Mouse (Mus musculus): ENCODE data around the gene Tmsb4x. TPM values are rescaled to one million over a fixed set of nuclear protein-coding genes. Genes with fewer than 3 reads are reported as not detected.
A peak's percentile ranks its signal among the peaks of the same experiment; 100 is the strongest.

Tmsb4x gene
- polyA plus RNA-seq, 1 experiment from 2014 or later = 1,856 TPM

DNA sequence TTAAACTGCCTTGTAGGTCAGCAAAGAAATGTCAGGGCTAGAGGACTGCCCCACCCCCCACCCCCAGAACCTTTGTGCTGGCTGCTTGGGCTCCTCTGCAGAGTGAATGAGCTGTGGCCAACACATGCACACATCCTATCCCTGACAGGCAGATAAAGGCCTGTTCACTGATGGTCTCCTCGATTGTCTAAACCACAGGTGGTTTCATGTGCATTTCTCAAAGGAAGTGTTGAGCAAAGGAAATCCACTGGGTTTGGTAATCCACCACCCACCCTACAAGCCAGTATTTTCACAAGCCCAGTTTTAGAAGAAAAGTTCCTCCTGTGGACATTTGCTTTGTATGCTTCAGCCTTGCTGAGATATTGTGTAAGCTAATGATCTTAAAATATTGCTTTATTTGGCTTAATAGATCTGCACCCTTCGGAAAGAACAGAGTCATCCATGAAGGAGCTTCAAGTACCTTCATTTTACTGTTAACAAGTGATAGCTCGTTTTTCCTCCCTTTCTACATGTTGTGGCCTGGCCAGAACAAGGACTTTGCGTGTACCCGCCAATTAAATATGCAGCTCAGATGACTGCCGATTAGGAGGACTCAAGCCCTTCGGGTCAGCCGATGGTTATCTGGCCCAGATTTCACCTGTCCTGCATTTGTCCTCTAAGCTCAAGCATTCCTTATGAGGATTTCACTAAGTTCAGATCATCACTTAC, 3.1 kb downstream of the Tmsb4x start:
- WGBS = 51% methylated on average over 8 of the region's 8 CpGs
- H3K4me1 ChIP-seq (replicated peaks; ENCODE audit: control insufficient read depth, insufficient read depth, low read length) = peaks cover 2% of the 10 kb centered on the region; the same call in 1 of the 2 replicates
- peaks cover 15% of the 10 kb centered on the region for H3K27me3 ChIP-seq (replicated peaks; ENCODE audit: control insufficient read depth, insufficient read depth, low read length)
- ATAC-seq (replicated peaks; ENCODE audit: low FRiP score) = 0 out of 2 replicates have a peak, but pooled peaks have one; percentile 37
- H3K27ac ChIP-seq (ENCODE audit: low read depth, low read length) = no peak overlapping the region
- H3K4me3 ChIP-seq (ENCODE audit: low read depth, low read length) = no peak overlapping the region
- H3K9ac ChIP-seq (ENCODE audit: low read depth, low read length) = no peak overlapping the region
- H3K36me3 ChIP-seq (ENCODE audit: control insufficient read depth, insufficient read depth, low read length) = no peaks in the 10 kb centered on the region
- no peak for DNase-seq (ENCODE audit: low spot score)
- no peak overlapping the region for H3K4me2 ChIP-seq
- no peaks in the 10 kb centered on the region for H3K9me3 ChIP-seq (ENCODE audit: control insufficient read depth, low read length)

DNA sequence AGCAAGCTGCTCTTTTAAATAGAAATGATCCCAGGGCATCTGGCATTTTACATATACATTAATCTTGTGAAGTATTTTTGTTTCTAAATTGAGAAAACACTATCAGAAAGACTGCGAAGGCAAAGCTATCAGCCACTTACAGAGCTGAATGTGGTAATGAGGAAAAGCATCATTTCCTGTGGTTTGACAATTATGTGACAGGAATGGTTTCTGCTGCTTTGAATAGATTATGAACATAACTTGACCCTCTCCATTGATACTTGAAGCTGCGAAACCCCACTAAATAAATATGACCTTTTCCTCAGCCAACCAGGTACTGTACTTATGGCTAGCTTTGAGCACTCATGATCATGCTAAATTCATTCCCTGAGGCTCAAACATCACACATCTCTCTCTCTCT, 7.8 kb downstream of the Tmsb4x start:
- H3K9ac ChIP-seq (ENCODE audit: low read depth, low read length) = no peak overlapping the region
- no peak overlapping the region for H3K4me2 ChIP-seq
- peaks cover 6% of the 10 kb centered on the region for H3K27me3 ChIP-seq (replicated peaks; ENCODE audit: control insufficient read depth, insufficient read depth, low read length)
- no peak overlapping the region for H3K27ac ChIP-seq (ENCODE audit: low read depth, low read length)
- DNase-seq (ENCODE audit: low spot score) (no peak), ATAC-seq (replicated peaks; ENCODE audit: low FRiP score) (0 out of 2 replicates have a peak, but pooled peaks have one; percentile 29)
- no peak overlapping the region for H3K4me3 ChIP-seq (ENCODE audit: low read depth, low read length)
- H3K4me1 ChIP-seq (replicated peaks; ENCODE audit: control insufficient read depth, insufficient read depth, low read length) = no peaks in the 10 kb centered on the region
- H3K36me3 ChIP-seq (ENCODE audit: control insufficient read depth, insufficient read depth, low read length) = no peaks in the 10 kb centered on the region
- H3K9me3 ChIP-seq (ENCODE audit: control insufficient read depth, low read length) = no peaks in the 10 kb centered on the region
- WGBS = 31% methylated on average over 2 of the region's 2 CpGs

DNA sequence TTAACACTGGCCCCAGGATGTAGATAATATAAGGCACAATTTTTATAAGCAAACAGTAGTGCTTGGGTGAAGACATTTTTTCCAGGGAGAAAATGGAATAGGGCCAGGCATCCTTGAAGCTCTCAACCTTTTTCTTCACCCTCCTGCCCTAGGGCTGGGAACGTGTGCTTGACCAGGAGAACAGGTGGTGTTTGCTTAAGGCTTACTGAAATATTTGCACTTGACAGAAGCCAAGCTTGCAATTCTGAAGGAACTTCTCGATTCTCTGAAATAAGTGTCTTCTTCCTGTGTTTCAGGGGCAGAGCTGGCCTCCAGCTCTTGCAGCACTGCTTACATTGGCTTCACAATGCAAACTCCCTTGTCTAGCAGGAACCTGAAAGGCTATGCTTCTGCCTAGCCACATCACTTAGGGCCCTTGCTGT, 13.9 kb downstream of the Tmsb4x start:
- Histone ChIP-seq H3K36me3 (ENCODE audit: control insufficient read depth, insufficient read depth, low read length) (no peaks in the 10 kb centered on the region), H3K4me1 (replicated peaks; ENCODE audit: control insufficient read depth, insufficient read depth, low read length) (no peaks in the 10 kb centered on the region), H3K9ac (ENCODE audit: low read depth, low read length) (no peak overlapping the region), H3K9me3 (ENCODE audit: control insufficient read depth, low read length) (no peaks in the 10 kb centered on the region), H3K4me3 (ENCODE audit: low read depth, low read length) (no peak overlapping the region), H3K27me3 (replicated peaks; ENCODE audit: control insufficient read depth, insufficient read depth, low read length) (peaks cover 7% of the 10 kb centered on the region; the same call in 1 of the 2 replicates), H3K4me2 (no peak overlapping the region), H3K27ac (ENCODE audit: low read depth, low read length) (no peak overlapping the region)
- DNase-seq (ENCODE audit: low spot score) (no peak), ATAC-seq (replicated peaks; ENCODE audit: low FRiP score) (no peak)
- WGBS = 44% methylated on average over 2 of the region's 2 CpGs

DNA sequence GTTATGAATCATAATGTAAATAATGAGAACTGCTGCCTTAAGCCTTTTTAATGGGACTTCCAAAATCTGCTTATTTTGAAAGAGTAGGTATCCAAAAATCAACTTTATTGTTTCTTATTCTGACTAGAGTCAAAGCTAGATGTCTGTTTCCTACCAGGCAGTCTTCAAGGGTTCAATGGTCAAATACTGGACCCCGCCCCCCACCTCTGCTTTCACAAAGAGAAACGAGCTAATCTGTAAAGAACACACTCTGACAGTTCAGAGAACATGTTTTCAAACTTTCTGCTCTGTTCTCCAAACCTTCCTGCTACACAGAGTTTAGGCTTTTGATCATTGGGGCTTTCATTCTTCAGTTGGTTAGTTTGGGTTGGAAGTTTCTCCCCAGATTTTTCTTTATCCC, 22.8 kb downstream of the Tmsb4x start:
- DNase-seq (ENCODE audit: low spot score) = no peak
- Histone ChIP-seq H3K9ac (ENCODE audit: low read depth, low read length) (no peak overlapping the region), H3K9me3 (ENCODE audit: control insufficient read depth, low read length) (no peaks in the 10 kb centered on the region), H3K36me3 (ENCODE audit: control insufficient read depth, insufficient read depth, low read length) (no peaks in the 10 kb centered on the region), H3K4me1 (replicated peaks; ENCODE audit: control insufficient read depth, insufficient read depth, low read length) (no peaks in the 10 kb centered on the region), H3K4me3 (ENCODE audit: low read depth, low read length) (no peak overlapping the region), H3K27me3 (replicated peaks; ENCODE audit: control insufficient read depth, insufficient read depth, low read length) (peaks cover 7% of the 10 kb centered on the region), H3K4me2 (no peak overlapping the region), H3K27ac (ENCODE audit: low read depth, low read length) (no peak overlapping the region)
- WGBS = 47% methylated on average over 2 of the region's 2 CpGs
- no peak for ATAC-seq (replicated peaks; ENCODE audit: low FRiP score)

DNA sequence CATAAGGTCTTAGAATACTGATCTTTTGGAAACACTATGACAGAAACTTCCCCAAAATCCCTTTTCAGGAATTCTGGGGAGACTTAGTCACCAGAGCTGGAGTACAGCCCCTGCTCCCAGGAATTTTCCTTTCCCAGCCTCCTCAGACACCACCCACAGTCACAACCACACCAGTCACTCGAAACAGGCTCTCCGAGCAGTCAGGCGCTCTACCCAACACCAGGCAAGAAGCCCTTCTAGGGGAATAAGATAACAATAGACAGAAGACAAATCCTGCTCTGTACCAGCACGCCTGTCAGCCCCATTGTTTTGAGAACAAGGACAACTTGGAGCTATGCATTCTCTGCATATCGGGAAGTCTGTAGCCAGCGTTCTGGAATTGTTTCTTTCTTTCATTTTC, 25.6 kb downstream of the Tmsb4x start:
- Histone ChIP-seq H3K9me3 (ENCODE audit: control insufficient read depth, low read length) (no peaks in the 10 kb centered on the region), H3K27me3 (replicated peaks; ENCODE audit: control insufficient read depth, insufficient read depth, low read length) (peaks cover 11% of the 10 kb centered on the region), H3K36me3 (ENCODE audit: control insufficient read depth, insufficient read depth, low read length) (no peaks in the 10 kb centered on the region), H3K4me3 (ENCODE audit: low read depth, low read length) (no peak overlapping the region), H3K4me2 (no peak overlapping the region), H3K27ac (ENCODE audit: low read depth, low read length) (no peak overlapping the region), H3K4me1 (replicated peaks; ENCODE audit: control insufficient read depth, insufficient read depth, low read length) (no peaks in the 10 kb centered on the region), H3K9ac (ENCODE audit: low read depth, low read length) (no peak overlapping the region)
- ATAC-seq (replicated peaks; ENCODE audit: low FRiP score) = no peak
- no peak for DNase-seq (ENCODE audit: low spot score)
- WGBS = 57% methylated on average over 6 of the region's 6 CpGs

DNA sequence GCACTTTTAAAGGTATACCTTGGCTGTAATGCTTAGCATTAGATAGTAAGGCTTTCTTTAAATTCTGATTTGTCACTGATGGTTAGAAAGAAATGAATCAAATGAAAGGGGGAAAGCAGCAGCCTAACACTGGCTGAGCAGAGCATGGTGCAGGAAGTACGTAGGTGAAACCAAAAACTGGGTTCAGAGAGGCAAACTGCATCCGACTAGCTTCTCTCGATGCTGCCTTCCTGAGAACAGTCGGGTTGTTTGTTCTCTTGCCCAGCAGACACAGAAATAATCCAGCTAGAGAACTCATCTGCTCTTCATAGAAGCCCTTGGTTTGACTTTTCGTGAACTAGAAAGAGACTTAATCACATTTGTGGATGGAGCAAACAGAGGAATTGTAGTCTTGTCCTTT, 26.7 kb downstream of the Tmsb4x start:
- Histone ChIP-seq H3K4me2 (no peak overlapping the region), H3K36me3 (ENCODE audit: control insufficient read depth, insufficient read depth, low read length) (no peaks in the 10 kb centered on the region), H3K27ac (ENCODE audit: low read depth, low read length) (no peak overlapping the region), H3K27me3 (replicated peaks; ENCODE audit: control insufficient read depth, insufficient read depth, low read length) (peaks cover 11% of the 10 kb centered on the region), H3K4me1 (replicated peaks; ENCODE audit: control insufficient read depth, insufficient read depth, low read length) (no peaks in the 10 kb centered on the region), H3K9ac (ENCODE audit: low read depth, low read length) (no peak overlapping the region), H3K9me3 (ENCODE audit: control insufficient read depth, low read length) (no peaks in the 10 kb centered on the region), H3K4me3 (ENCODE audit: low read depth, low read length) (no peak overlapping the region)
- DNase-seq (ENCODE audit: low spot score) = no peak
- no peak for ATAC-seq (replicated peaks; ENCODE audit: low FRiP score)
- WGBS = 75% methylated on average over 5 of the region's 5 CpGs

DNA sequence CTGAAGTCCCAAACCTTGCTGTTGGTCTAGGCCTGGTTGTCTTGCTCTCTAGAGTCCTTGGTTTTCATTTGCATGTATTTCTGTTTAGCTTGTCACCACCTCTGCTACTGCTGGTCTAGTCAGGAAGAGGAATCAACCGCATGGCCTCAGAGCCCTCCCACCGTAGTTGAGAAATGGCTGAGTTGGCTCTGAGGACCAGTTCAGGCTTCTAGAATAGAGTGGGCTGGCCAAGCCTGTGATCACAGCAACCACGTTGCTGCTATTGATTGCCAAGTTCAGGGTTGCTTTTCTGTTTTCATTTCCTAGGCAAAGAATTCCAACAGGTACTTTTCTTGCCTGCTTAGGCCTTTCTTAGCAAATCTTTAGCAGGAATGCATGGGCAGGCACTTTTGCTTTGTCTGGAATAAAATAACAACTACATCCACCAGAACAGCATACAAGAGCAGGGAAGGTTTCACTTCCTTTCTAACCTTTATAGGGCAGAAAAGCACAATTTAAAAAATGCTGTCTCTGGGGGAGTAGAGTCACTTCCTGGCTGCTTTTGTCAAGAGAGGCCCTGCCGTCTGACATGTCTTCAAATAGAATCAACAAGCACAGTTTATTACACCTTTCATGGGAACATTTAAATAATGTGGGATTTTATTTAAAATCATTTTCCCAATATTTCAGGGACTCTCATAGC, 29.0 kb downstream of the Tmsb4x start:
- Histone ChIP-seq H3K4me2 (no peak overlapping the region), H3K27me3 (replicated peaks; ENCODE audit: control insufficient read depth, insufficient read depth, low read length) (peaks cover 11% of the 10 kb centered on the region), H3K4me3 (ENCODE audit: low read depth, low read length) (no peak overlapping the region), H3K9ac (ENCODE audit: low read depth, low read length) (no peak overlapping the region), H3K27ac (ENCODE audit: low read depth, low read length) (no peak overlapping the region), H3K9me3 (ENCODE audit: control insufficient read depth, low read length) (no peaks in the 10 kb centered on the region), H3K4me1 (replicated peaks; ENCODE audit: control insufficient read depth, insufficient read depth, low read length) (no peaks in the 10 kb centered on the region), H3K36me3 (ENCODE audit: control insufficient read depth, insufficient read depth, low read length) (no peaks in the 10 kb centered on the region)
- 45% methylated on average over 4 of the region's 4 CpGs for WGBS
- ATAC-seq (replicated peaks; ENCODE audit: low FRiP score) = no peak
- DNase-seq (ENCODE audit: low spot score) = no peak

DNA sequence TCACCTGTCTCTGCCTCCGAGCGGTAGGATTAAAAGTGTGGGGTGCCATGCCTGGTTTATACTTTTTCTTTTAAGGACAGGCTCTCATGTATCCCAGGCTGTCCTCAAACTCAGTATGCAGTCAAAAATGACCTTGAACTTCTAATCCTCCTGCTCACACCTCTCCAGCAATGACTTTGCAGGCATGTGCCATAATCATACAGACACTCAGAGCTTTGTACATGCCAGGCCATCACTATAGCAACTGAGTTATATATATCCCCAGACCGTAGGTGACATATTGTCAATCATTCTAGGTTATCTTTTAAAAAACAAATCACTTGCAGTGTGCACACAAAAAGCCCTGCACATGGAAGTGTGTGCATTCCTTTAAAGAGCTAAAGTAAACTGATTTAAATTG, 29.6 kb downstream of the Tmsb4x start:
- Histone ChIP-seq H3K4me3 (ENCODE audit: low read depth, low read length) (no peak overlapping the region), H3K9me3 (ENCODE audit: control insufficient read depth, low read length) (no peaks in the 10 kb centered on the region), H3K4me2 (no peak overlapping the region), H3K36me3 (ENCODE audit: control insufficient read depth, insufficient read depth, low read length) (no peaks in the 10 kb centered on the region), H3K9ac (ENCODE audit: low read depth, low read length) (no peak overlapping the region), H3K27me3 (replicated peaks; ENCODE audit: control insufficient read depth, insufficient read depth, low read length) (peaks cover 13% of the 10 kb centered on the region), H3K27ac (ENCODE audit: low read depth, low read length) (no peak overlapping the region), H3K4me1 (replicated peaks; ENCODE audit: control insufficient read depth, insufficient read depth, low read length) (no peaks in the 10 kb centered on the region)
- WGBS = 71% methylated on average over 3 of the region's 3 CpGs
- ATAC-seq (replicated peaks; ENCODE audit: low FRiP score) = no peak
- no peak for DNase-seq (ENCODE audit: low spot score)

DNA sequence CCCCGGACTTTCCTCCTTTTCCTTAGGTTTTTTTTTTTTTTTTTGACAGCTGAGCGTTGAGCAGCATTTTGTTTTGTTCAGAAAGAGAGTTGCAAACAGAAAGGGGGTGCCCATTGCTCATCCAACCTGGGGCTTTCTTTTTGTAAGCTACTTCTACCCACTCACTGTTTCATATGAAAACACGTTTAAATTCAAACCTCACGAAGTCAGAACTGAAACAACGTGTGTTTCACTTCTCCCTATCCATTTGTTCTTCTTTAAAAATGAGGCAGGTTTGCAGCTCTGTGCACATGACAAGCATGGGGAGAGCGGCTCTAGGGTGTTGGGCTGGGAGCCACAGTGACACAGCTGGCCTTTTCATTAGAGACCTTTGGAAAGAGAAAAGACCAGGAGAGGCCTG, 33.8 kb downstream of the Tmsb4x start:
- Histone ChIP-seq H3K9ac (ENCODE audit: low read depth, low read length) (no peak overlapping the region), H3K27me3 (replicated peaks; ENCODE audit: control insufficient read depth, insufficient read depth, low read length) (peaks cover 12% of the 10 kb centered on the region; the same call in 1 of the 2 replicates), H3K4me2 (no peak overlapping the region), H3K4me3 (ENCODE audit: low read depth, low read length) (no peak overlapping the region), H3K4me1 (replicated peaks; ENCODE audit: control insufficient read depth, insufficient read depth, low read length) (no peaks in the 10 kb centered on the region), H3K9me3 (ENCODE audit: control insufficient read depth, low read length) (no peaks in the 10 kb centered on the region), H3K36me3 (ENCODE audit: control insufficient read depth, insufficient read depth, low read length) (no peaks in the 10 kb centered on the region), H3K27ac (ENCODE audit: low read depth, low read length) (no peak overlapping the region)
- no peak for ATAC-seq (replicated peaks; ENCODE audit: low FRiP score)
- DNase-seq (ENCODE audit: low spot score) = no peak
- WGBS = 80% methylated on average over 6 of the region's 6 CpGs
